8 mouse cellular contexts compared by ENCODE assay signal in genomic region chr6:57702376-57702742, GRCm38 (mm10). TPM values are rescaled to one million over a fixed set of nuclear protein-coding genes. Genes with fewer than 3 reads are reported as not detected.
A peak's percentile ranks its signal among the peaks of the same experiment; 100 is the strongest.
DNase-seq lines count a peak whose midpoint lies in the region; ATAC-seq lines count a peak whose summit lies in the region.

Gene Lancl2, plus strand, starts transcription at chr6:57702540.

- no peaks in the 10 kb centered on the region for H3K27me3 ChIP-seq in erythroblast, embryonic 14.5 days (ENCODE audit: control insufficient read depth)
- no peaks in the 10 kb centered on the region for H3K27me3 ChIP-seq in heart, embryonic 13.5 days (replicated peaks)
- no peaks in the 10 kb centered on the region for H3K27me3 ChIP-seq in lung, embryonic 15.5 days

- DNase-seq in embryo, embryonic 11.5 days (ENCODE audit: low read depth, low spot score) = peak; percentile 20
- DNase-seq in embryo, embryonic 10.5 days (ENCODE audit: low spot score) = no peak
- DNase-seq in adrenal gland, postnatal 25 days = no peak
- peak; percentile 50 for DNase-seq in layer of hippocampus, adult 11-12 months (ENCODE audit: low spot score)
- DNase-seq in right cerebral cortex, postnatal 36 days (ENCODE audit: low spot score in 2 of 2) = peak; percentile 29 to 50

- peaks cover 49% of the 10 kb centered on the region for H3K4me1 ChIP-seq in erythroblast, embryonic 14.5 days (ENCODE audit: control insufficient read depth)
- peaks cover 13% of the 10 kb centered on the region for H3K4me1 ChIP-seq in heart, embryonic 13.5 days
- H3K4me1 ChIP-seq in lung, embryonic 15.5 days = no peaks in the 10 kb centered on the region

- H3K4me3 ChIP-seq in erythroblast, embryonic 14.5 days (replicated peaks) = peak within 1 kb of the TSS; percentile 100
- H3K4me3 ChIP-seq in heart, embryonic 13.5 days = peak within 1 kb of the TSS; percentile 87
- peak within 1 kb of the TSS; percentile 63 for H3K4me3 ChIP-seq in lung, embryonic 15.5 days

- WGBS in heart, embryonic 13.5 days = 0% methylated on average over 10 of the region's 10 CpGs
- WGBS in lung, embryonic 15.5 days = under 1% methylated on average over 10 of the region's 10 CpGs

- H3K4me2 ChIP-seq in heart, embryonic 13.5 days = peak within 1 kb of the TSS; percentile 82
- peak within 1 kb of the TSS; percentile 71 for H3K4me2 ChIP-seq in lung, embryonic 15.5 days

- H3K27ac ChIP-seq in heart, embryonic 13.5 days (replicated peaks) = peak within 1 kb of the TSS; percentile 98
- peak within 1 kb of the TSS; percentile 95 for H3K27ac ChIP-seq in lung, embryonic 15.5 days

- no peaks in the 10 kb centered on the region for H3K9me3 ChIP-seq in erythroblast, embryonic 14.5 days (ENCODE audit: control insufficient read depth, low read length)
- H3K9me3 ChIP-seq in heart, embryonic 13.5 days = no peaks in the 10 kb centered on the region
- H3K9me3 ChIP-seq in lung, embryonic 15.5 days = no peaks in the 10 kb centered on the region

- H3K9ac ChIP-seq in heart, embryonic 13.5 days = peak within 1 kb of the TSS; percentile 94
- H3K9ac ChIP-seq in lung, embryonic 15.5 days = peak within 1 kb of the TSS; percentile 90

- 0 out of 2 replicates have a peak, but pooled peaks have one; percentile 0 for ATAC-seq in heart, embryonic 13.5 days (ENCODE audit: extremely low read depth, insufficient number of reproducible peaks, low FRiP score, low TSS enrichment)
- ATAC-seq in lung, embryonic 15.5 days (ENCODE audit: borderline replicate concordance, extremely low read depth, low FRiP score, low TSS enrichment) = peak; percentile 23; the same call in 1 of the 2 replicates

- H3K36me3 ChIP-seq in erythroblast, embryonic 14.5 days (ENCODE audit: control insufficient read depth) = peaks cover 6% of the 10 kb centered on the region
- H3K36me3 ChIP-seq in heart, embryonic 13.5 days = no peaks in the 10 kb centered on the region
- H3K36me3 ChIP-seq in lung, embryonic 15.5 days = no peaks in the 10 kb centered on the region

RNA-seq across cellular contexts. Expression of gene Lancl2, which starts in this region (rescaled TPM):
- 13.7 and 19.8 TPM in 2 replicates for total RNA-seq in adrenal gland, postnatal 25 days (2021)
- 3.2 and 3.5 TPM in 2 replicates for polyA plus RNA-seq in erythroblast, embryonic 14.5 days (2012)
- 16.9 and 19.4 TPM in 2 replicates for polyA plus RNA-seq in heart, embryonic 13.5 days (2015; fragmentation: Nextera tagmentation; extraction: Ambion mirVana)
- 28.1 and 29.0 TPM in 2 replicates for polyA plus RNA-seq in lung, embryonic 15.5 days (2015; fragmentation: Nextera tagmentation; extraction: Ambion mirVana)

Comparison
In these comparisons a context has a peak if more than half of its experiments do, and no peak if none do; other contexts are left out.
1. DNase-seq: peak in embryo, embryonic 11.5 days (single experiment), layer of hippocampus, adult 11-12 months (single experiment) and right cerebral cortex, postnatal 36 days (2 of 2); none in embryo, embryonic 10.5 days (single experiment) and adrenal gland, postnatal 25 days (single experiment).
2. Peak in every context shown above with its lines, with median percentiles within 50 percentile points of each other: H3K4me3 ChIP-seq.